Mouse (Mus musculus): ENCODE data around the gene Gm37240.

The Gm37240 gene

GRCm38 (mm10) chr3:84955011-84955775, 932.1 kb downstream of the Gm37240 start:
- no peak for DNase-seq (ENCODE audit: low spot score in 2 of 2)

- DNase-seq (ENCODE audit: low spot score in 2 of 2): no peak
Observed at GRCm38 (mm10) chr3:84952585-84953187, 934.6 kb downstream of the Gm37240 start.

- DNase-seq (ENCODE audit: low spot score in 2 of 2): no peak
Observed at GRCm38 (mm10) chr3:84952135-84952534, 935.2 kb downstream of the Gm37240 start.

GRCm38 (mm10) chr3:84951698-84952097, 935.6 kb downstream of the Gm37240 start:
- DNase-seq (ENCODE audit: low spot score in 2 of 2): no peak

- no peak for DNase-seq (ENCODE audit: low spot score in 2 of 2)
Observed at GRCm38 (mm10) chr3:84949387-84949786, 937.9 kb downstream of the Gm37240 start.

- DNase-seq (ENCODE audit: low spot score in 2 of 2): no peak
Observed at GRCm38 (mm10) chr3:84946381-84946780, 940.9 kb downstream of the Gm37240 start.

GRCm38 (mm10) chr3:84944933-84945332, 942.4 kb downstream of the Gm37240 start:
- DNase-seq (ENCODE audit: low spot score in 2 of 2): no peak

GRCm38 (mm10) chr3:84937360-84938355, 949.7 kb downstream of the Gm37240 start:
- no peak for DNase-seq (ENCODE audit: low spot score in 2 of 2)

GRCm38 (mm10) chr3:84936956-84937355, 950.4 kb downstream of the Gm37240 start:
- DNase-seq (ENCODE audit: low spot score in 2 of 2): no peak

GRCm38 (mm10) chr3:84936252-84936651, 951.1 kb downstream of the Gm37240 start:
- no peak for DNase-seq (ENCODE audit: low spot score in 2 of 2)

GRCm38 (mm10) chr3:84935729-84936128, 951.6 kb downstream of the Gm37240 start:
- no peak for DNase-seq (ENCODE audit: low spot score in 2 of 2)

- DNase-seq (ENCODE audit: low spot score in 2 of 2): no peak
Observed at GRCm38 (mm10) chr3:84930683-84931082, 956.6 kb downstream of the Gm37240 start.

- DNase-seq (ENCODE audit: low spot score in 2 of 2): no peak
Observed at GRCm38 (mm10) chr3:84929171-84929570, 958.1 kb downstream of the Gm37240 start.

GRCm38 (mm10) chr3:84927901-84928300, 959.4 kb downstream of the Gm37240 start:
- no peak for DNase-seq (ENCODE audit: low spot score in 2 of 2)

GRCm38 (mm10) chr3:84927168-84927794, 960.0 kb downstream of the Gm37240 start:
- no peak for DNase-seq (ENCODE audit: low spot score in 2 of 2)

GRCm38 (mm10) chr3:84926140-84926539, 961.2 kb downstream of the Gm37240 start:
- DNase-seq (ENCODE audit: low spot score in 2 of 2): no peak

GRCm38 (mm10) chr3:84925229-84925628, 962.1 kb downstream of the Gm37240 start:
- DNase-seq (ENCODE audit: low spot score in 2 of 2): no peak

- no peak for DNase-seq (ENCODE audit: low spot score in 2 of 2)
Observed at GRCm38 (mm10) chr3:84923670-84924069, 963.6 kb downstream of the Gm37240 start.

- no peak for DNase-seq (ENCODE audit: low spot score in 2 of 2)
Observed at GRCm38 (mm10) chr3:84923256-84923655, 964.1 kb downstream of the Gm37240 start.

GRCm38 (mm10) chr3:84921704-84922420, 965.5 kb downstream of the Gm37240 start:
- no peak for DNase-seq (ENCODE audit: low spot score in 2 of 2)

All from spleen, postnatal 4 days (tissue).